Mouse (Mus musculus) Patski (cell line): ENCODE results near the gene Tgfb2. TPM values are rescaled to one million over a fixed set of nuclear protein-coding genes. Genes with fewer than 3 reads are reported as not detected.

Experiments
- ATAC-seq: fragments of 100-300 bp; one replicate; pipeline ENCODE4 v1.8.0; 2021
- CTCF ChIA-PET: fragments of 350-600 bp; sonication (Branson Sonifier 250); formaldehyde crosslinking; loops from one replicate; lab custom pipeline; 2022; ENCODE audit warnings: inconsistent platforms; lab: Charles Lee
- POLR2A ChIA-PET: fragments of 350-600 bp; sonication (Branson Sonifier 250); formaldehyde crosslinking; loops from one replicate; lab custom pipeline; 2022; ENCODE audit warnings: antibody characterized with exemption, inconsistent platforms; lab: Charles Lee
- DNase-seq: peaks from one replicate; pipeline ENCODE4 v3.0.0-alpha.2; 2011; ENCODE audit warnings: low read depth, low spot score
- H3K27me3 ChIP-seq: fragments of 371-371 bp; one replicate; pipeline ENCODE4 v1.5.1; 2021
- CTCF ChIP-seq: fragments of 100-300 bp; IDR thresholded peaks from one replicate; pipeline ENCODE4 v1.5.1; 2021
- in situ Hi-C: fragments of 300-500 bp; cut with MboI; formaldehyde crosslinking; loops from 3 replicates; pipeline ENCODE4 v1.11.1; 2018; ENCODE audit warnings: low pct_unique_long_range_greater_than_20kb, mixed read lengths
- polyA plus RNA-seq: library from polyadenylated mRNA; unstranded; gene quantifications from one replicate; pipeline ENCODE4 v1.2.3, GENCODE M21; 2021

The Tgfb2 gene
- polyA plus RNA-seq, 1 experiment from 2014 or later = 35.3 TPM

- in situ Hi-C loops = no loop called here
- POLR2A ChIA-PET = no interaction called here
- H3K27me3 ChIP-seq = no peaks in the 10 kb centered on the region
- TF ChIP-seq CTCF = no peak
- DNase-seq (no peak), ATAC-seq (no peak)
- CTCF ChIA-PET = no interaction called here
These were observed 48.1 kb downstream of the Tgfb2 start for GRCm38 (mm10) chr1:186657559-186658219.

GRCm38 (mm10) chr1:186656732-186657329 lies 49.0 kb downstream of the Tgfb2 start:
- ChIA-PET CTCF (no interaction called here), POLR2A (no interaction called here)
- ATAC-seq (no peak), DNase-seq (no peak)
- no peaks in the 10 kb centered on the region for H3K27me3 ChIP-seq
- in situ Hi-C loops = no loop called here
- no peak for TF ChIP-seq CTCF

- no peak for TF ChIP-seq CTCF
- ChIA-PET CTCF (no interaction called here), POLR2A (no interaction called here)
- DNase-seq = peak; percentile 28
- ATAC-seq = peak; percentile 44
- H3K27me3 ChIP-seq = no peaks in the 10 kb centered on the region
- in situ Hi-C loops = no loop called here
These were observed 49.6 kb downstream of the Tgfb2 start for GRCm38 (mm10) chr1:186656201-186656600.

GRCm38 (mm10) chr1:186655096-186655495 lies 50.7 kb downstream of the Tgfb2 start:
- TF ChIP-seq CTCF = no peak
- ChIA-PET POLR2A (no interaction called here), CTCF (no interaction called here)
- H3K27me3 ChIP-seq = no peaks in the 10 kb centered on the region
- ATAC-seq (no peak), DNase-seq (no peak)
- in situ Hi-C loops = no loop called here

- CTCF ChIA-PET = no interaction called here
- ATAC-seq (no peak), DNase-seq (no peak)
- H3K27me3 ChIP-seq = no peaks in the 10 kb centered on the region
- no peak for TF ChIP-seq CTCF
- POLR2A ChIA-PET = no interaction called here
- in situ Hi-C loops = no loop called here
These were observed 53.6 kb downstream of the Tgfb2 start for GRCm38 (mm10) chr1:186652208-186652607.

GRCm38 (mm10) chr1:186650011-186650410 lies 55.8 kb downstream of the Tgfb2 start:
- no peak for DNase-seq
- no peak for TF ChIP-seq CTCF
- ChIA-PET POLR2A (no interaction called here), CTCF (no interaction called here)
- in situ Hi-C loops = no loop called here
- ATAC-seq = no peak
- H3K27me3 ChIP-seq = no peaks in the 10 kb centered on the region

GRCm38 (mm10) chr1:186637304-186638213 lies 68.2 kb downstream of the Tgfb2 start:
- TF ChIP-seq CTCF = no peak
- in situ Hi-C loops = loop anchor here (10.0 kb wide), 1 partner anchor 67 kb away; the partner anchor contains the start of gene Tgfb2
- ATAC-seq = no peak
- ChIA-PET CTCF (interaction anchor here (1.0 to 1.3 kb wide), 2 partner anchors 10 to 25 kb away, joined by 3 read pairs; no protein-coding TSS in a partner anchor), POLR2A (no interaction called here)
- H3K27me3 ChIP-seq = no peaks in the 10 kb centered on the region
- peak; percentile 80 for DNase-seq

- in situ Hi-C loops = loop anchor here (10.0 kb wide), 1 partner anchor 70 kb away; the partner anchor contains the start of gene Tgfb2
- TF ChIP-seq CTCF = no peak
- no peaks in the 10 kb centered on the region for H3K27me3 ChIP-seq
- DNase-seq (no peak), ATAC-seq (no peak)
- POLR2A ChIA-PET = interaction anchor here (0.7 kb wide), 1 partner anchor 9 kb away, joined by 3 read pairs; no protein-coding TSS in a partner anchor
- CTCF ChIA-PET = interaction anchor here (1.0 to 1.2 kb wide), 3 partner anchors 19 to 143 kb away, joined by 3 read pairs; no protein-coding TSS in a partner anchor
These were observed 70.7 kb downstream of the Tgfb2 start for GRCm38 (mm10) chr1:186635045-186635444.

- POLR2A ChIA-PET = interaction anchor here (0.7 kb wide), 1 partner anchor 19 kb away, joined by 3 read pairs; no protein-coding TSS in a partner anchor
- in situ Hi-C loops = loop anchor here (10.0 kb wide), 1 partner anchor 73 kb away; the partner anchor contains the start of gene Tgfb2
- H3K27me3 ChIP-seq = no peaks in the 10 kb centered on the region
- no peak for ATAC-seq
- no peak for TF ChIP-seq CTCF
- CTCF ChIA-PET = interaction anchor here (1.8 kb wide), 1 partner anchor 22 kb away, joined by 4 read pairs; no protein-coding TSS in a partner anchor
- DNase-seq = no peak
These were observed 74.3 kb downstream of the Tgfb2 start for GRCm38 (mm10) chr1:186631457-186631856.

- ATAC-seq (no peak), DNase-seq (no peak)
- CTCF ChIA-PET = interaction anchor here (1.8 kb wide), 1 partner anchor 22 kb away, joined by 4 read pairs; no protein-coding TSS in a partner anchor
- H3K27me3 ChIP-seq = no peaks in the 10 kb centered on the region
- POLR2A ChIA-PET = no interaction called here
- in situ Hi-C loops = loop anchor here (10.0 kb wide), 1 partner anchor 74 kb away; the partner anchor contains the start of gene Tgfb2
- TF ChIP-seq CTCF = no peak
These were observed 74.8 kb downstream of the Tgfb2 start for GRCm38 (mm10) chr1:186630971-186631370.
